Mouse (Mus musculus) hindbrain, embryonic 10.5 days (tissue): ENCODE data around the gene Bloc1s1. TPM values are rescaled to one million over a fixed set of nuclear protein-coding genes. Genes with fewer than 3 reads are reported as not detected.

Source experiments
- DNase-seq: peaks from one replicate; pipeline ENCODE4 v3.0.0-alpha.2; 2017; ENCODE audit warnings: low spot score
- H3K27ac ChIP-seq: fragments of 300-500 bp; sonication (generic); 2 replicates; pipeline ENCODE4 v1.5.1; 2016; ENCODE audit warnings: mild to moderate bottlenecking, moderate library complexity
- H3K27me3 ChIP-seq: fragments of 300-500 bp; sonication (generic); 2 replicates; pipeline ENCODE4 v1.6.1; 2016; ENCODE audit warnings: mild to moderate bottlenecking; ENCODE audit not compliant: poor library complexity, insufficient read depth, severe bottlenecking
- H3K36me3 ChIP-seq: fragments of 300-500 bp; sonication (generic); 2 replicates; pipeline ENCODE4 v1.6.1; 2016; ENCODE audit warnings: mild to moderate bottlenecking, moderate library complexity
- H3K4me1 ChIP-seq: fragments of 300-500 bp; sonication (generic); replicated peaks from 2 replicates; pipeline ENCODE4 v1.6.1; 2016; ENCODE audit warnings: mild to moderate bottlenecking
- H3K4me3 ChIP-seq: fragments of 300-500 bp; sonication (generic); 2 replicates; pipeline ENCODE4 v1.5.1; 2016; ENCODE audit warnings: mild to moderate bottlenecking, moderate library complexity
- H3K9me3 ChIP-seq: fragments of 300-500 bp; sonication (generic); 2 replicates; pipeline ENCODE4 v1.6.1; 2016; ENCODE audit warnings: mild to moderate bottlenecking, moderate library complexity
- WGBS: fragments of 180-500 bp; shearing (Covaris S2); methylation state at CpG from one replicate; pipeline ENCODE4 v1.1.7; 2016; 5-methylcytosine and 5-hydroxymethylcytosine counted together
- polyA plus RNA-seq: library from polyadenylated mRNA; unstranded; fragments of >200 nt; fragmentation: Nextera tagmentation; extraction: Ambion mirVana; gene quantifications from 2 replicates; pipeline ENCODE4 v1.2.1, GENCODE M21; 2016

Gene Bloc1s1
- polyA plus RNA-seq, 1 experiment from 2014 or later, result 285 TPM

DNA sequence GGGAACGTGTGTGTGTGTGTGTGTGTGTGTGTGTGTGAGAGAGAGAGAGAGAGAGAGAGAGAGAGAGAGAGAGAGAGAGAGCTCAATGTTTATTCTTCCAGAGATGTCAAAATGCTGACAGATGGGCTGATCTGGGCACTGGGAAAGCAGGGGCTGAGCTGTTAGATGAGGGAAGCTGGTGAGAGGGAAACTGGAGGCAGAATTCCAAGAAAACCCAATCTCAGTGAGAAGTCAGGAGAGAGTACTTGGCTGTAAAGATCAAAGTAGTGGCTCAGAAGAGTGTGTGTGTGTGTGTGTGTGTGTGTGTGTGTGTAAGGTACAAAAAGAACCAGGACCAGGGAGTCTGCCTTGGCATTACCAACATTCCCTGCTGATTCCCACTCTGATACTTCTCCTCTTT lies 26.3 kb downstream of the Bloc1s1 start:
- Histone ChIP-seq H3K36me3 (no peaks in the 10 kb centered on the region), H3K9me3 (no peaks in the 10 kb centered on the region), H3K4me3 (no peak overlapping the region), H3K27ac (no peak overlapping the region), H3K27me3 (peaks cover 43% of the 10 kb centered on the region), H3K4me1 (peaks cover 23% of the 10 kb centered on the region)
- 24% methylated on average over 1 of the region's 1 CpGs for WGBS
- DNase-seq, result no peak

DNA sequence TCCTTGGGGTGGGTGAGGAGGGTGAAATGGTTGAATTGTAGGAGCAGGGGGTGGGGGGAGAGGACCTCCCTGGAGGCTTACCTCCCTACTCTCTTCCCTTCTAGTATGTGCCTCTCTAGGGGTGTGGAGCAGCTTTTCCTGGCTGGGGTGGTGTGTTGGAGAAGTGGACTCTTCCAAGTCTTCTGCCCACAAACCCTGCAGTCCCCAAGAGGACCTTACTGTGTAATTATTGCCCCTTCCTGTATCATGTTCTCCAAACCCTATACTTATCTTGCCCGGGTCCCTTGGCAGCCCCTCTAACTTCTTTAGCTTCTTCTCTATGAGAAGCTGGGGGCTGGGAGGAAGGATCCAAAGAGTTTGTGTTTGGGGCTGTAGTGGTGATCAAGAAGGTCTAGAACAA lies 27.0 kb downstream of the Bloc1s1 start:
- H3K36me3 ChIP-seq, result no peaks in the 10 kb centered on the region
- DNase-seq, result no peak
- H3K27me3 ChIP-seq, result peaks cover 43% of the 10 kb centered on the region
- 39% methylated on average over 1 of the region's 1 CpGs for WGBS
- H3K27ac ChIP-seq, result no peak overlapping the region
- no peaks in the 10 kb centered on the region for H3K9me3 ChIP-seq
- peaks cover 28% of the 10 kb centered on the region for H3K4me1 ChIP-seq
- H3K4me3 ChIP-seq, result no peak overlapping the region

- peak overlapping the region; percentile 28 for H3K4me3 ChIP-seq
- WGBS, result 2% methylated on average over 17 of the region's 17 CpGs
These were observed 27.7 kb downstream of the Bloc1s1 start for GRCm38 (mm10) chr10:128895952-128896693.

DNA sequence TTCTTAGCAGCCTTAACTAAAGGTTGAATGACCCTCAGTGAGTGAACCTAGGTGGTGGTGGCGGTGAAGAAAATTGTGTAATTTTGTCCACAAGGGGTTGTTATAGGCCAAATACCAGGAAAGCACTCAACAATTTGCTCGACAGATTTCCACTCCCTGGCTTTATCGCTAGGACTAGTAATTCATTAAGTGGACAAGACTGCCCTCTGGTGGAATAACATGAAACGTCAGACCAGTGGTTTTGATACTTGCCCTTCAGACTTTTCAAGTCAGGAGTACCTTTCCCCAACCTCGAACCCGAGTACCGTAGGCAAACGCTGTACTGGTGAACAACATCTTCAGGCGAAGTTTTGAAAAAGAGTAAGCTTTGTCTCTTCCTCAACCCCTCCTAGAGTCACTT lies 28.4 kb downstream of the Bloc1s1 start:
- peak; percentile 76 for DNase-seq
- Histone ChIP-seq H3K4me3 (peak overlapping the region; percentile 28; the same call in 1 of the 2 replicates), H3K27me3 (peaks cover 43% of the 10 kb centered on the region), H3K4me1 (peaks cover 32% of the 10 kb centered on the region), H3K27ac (no peak overlapping the region), H3K36me3 (no peaks in the 10 kb centered on the region), H3K9me3 (no peaks in the 10 kb centered on the region)
- 0% methylated on average over 9 of the region's 9 CpGs for WGBS

More at GRCm38 (mm10) chr10:128895952-128896693, 27.7 kb downstream of the Bloc1s1 start:
- Histone ChIP-seq H3K9me3 (no peaks in the 10 kb centered on the region), H3K36me3 (no peaks in the 10 kb centered on the region), H3K4me1 (peaks cover 28% of the 10 kb centered on the region), H3K27me3 (peaks cover 43% of the 10 kb centered on the region), H3K27ac (no peak overlapping the region)
- DNase-seq, result no peak

DNA sequence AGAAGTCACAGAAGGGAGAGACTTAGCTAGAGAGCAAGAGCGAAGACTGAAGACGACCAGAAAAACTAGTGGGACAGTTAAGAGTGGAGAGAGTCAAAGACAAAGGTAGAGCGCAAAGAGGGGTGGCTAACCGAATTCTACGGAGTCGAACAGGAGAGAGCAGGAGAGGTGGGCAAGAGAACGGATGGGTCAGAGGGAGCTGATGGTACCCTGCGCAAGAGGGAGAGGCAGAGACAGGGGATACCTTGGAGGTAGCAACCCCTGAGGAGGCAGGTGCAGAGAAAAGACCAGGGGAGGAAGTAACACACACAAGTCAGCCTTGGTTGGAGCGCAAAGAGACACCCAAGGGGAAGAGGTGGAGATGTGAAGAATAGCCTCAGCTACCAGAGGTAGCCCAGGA lies 31.6 kb downstream of the Bloc1s1 start:
- Histone ChIP-seq H3K27me3 (peaks cover 38% of the 10 kb centered on the region), H3K4me3 (peak overlapping the region; percentile 87), H3K9me3 (no peaks in the 10 kb centered on the region), H3K36me3 (peaks cover 11% of the 10 kb centered on the region), H3K27ac (peak overlapping the region; percentile 92), H3K4me1 (peaks cover 61% of the 10 kb centered on the region)
- WGBS, result 2% methylated on average over 9 of the region's 9 CpGs
- peak; percentile 44 for DNase-seq

- H3K9me3 ChIP-seq, result no peaks in the 10 kb centered on the region
- under 1% methylated on average over 75 of the region's 89 CpGs for WGBS
- H3K4me3 ChIP-seq, result peak within 1 kb of the TSS; percentile 87
- peaks cover 30% of the 10 kb centered on the region for H3K27me3 ChIP-seq
- peaks cover 19% of the 10 kb centered on the region for H3K36me3 ChIP-seq
- DNase-seq, result peak; percentile 87
- H3K27ac ChIP-seq, result peak within 1 kb of the TSS; percentile 92
- peaks cover 60% of the 10 kb centered on the region for H3K4me1 ChIP-seq
These were observed 32.3 kb downstream of the Bloc1s1 start, which contains the start of gene Gdf11 for GRCm38 (mm10) chr10:128891296-128892094. Gene Gdf11, minus strand, starts transcription at chr10:128891718.

GRCm38 (mm10) chr10:128890383-128891295 lies 33.2 kb downstream of the Bloc1s1 start:
- Histone ChIP-seq H3K4me3 (peak overlapping the region; percentile 87), H3K4me1 (peaks cover 58% of the 10 kb centered on the region), H3K27ac (peak overlapping the region; percentile 92), H3K27me3 (peaks cover 22% of the 10 kb centered on the region), H3K36me3 (peaks cover 27% of the 10 kb centered on the region), H3K9me3 (no peaks in the 10 kb centered on the region)
- under 1% methylated on average over 40 of the region's 40 CpGs for WGBS
- peak; percentile 33 for DNase-seq

- H3K27ac ChIP-seq, result peak overlapping the region; percentile 92
- H3K4me1 ChIP-seq, result peaks cover 55% of the 10 kb centered on the region
- no peaks in the 10 kb centered on the region for H3K9me3 ChIP-seq
- WGBS, result 5% methylated on average over 2 of the region's 2 CpGs
- H3K27me3 ChIP-seq, result peaks cover 16% of the 10 kb centered on the region
- peak overlapping the region; percentile 87 for H3K4me3 ChIP-seq
- DNase-seq, result no peak
- H3K36me3 ChIP-seq, result peaks cover 35% of the 10 kb centered on the region
These were observed 34.0 kb downstream of the Bloc1s1 start for GRCm38 (mm10) chr10:128889846-128890245.

DNA sequence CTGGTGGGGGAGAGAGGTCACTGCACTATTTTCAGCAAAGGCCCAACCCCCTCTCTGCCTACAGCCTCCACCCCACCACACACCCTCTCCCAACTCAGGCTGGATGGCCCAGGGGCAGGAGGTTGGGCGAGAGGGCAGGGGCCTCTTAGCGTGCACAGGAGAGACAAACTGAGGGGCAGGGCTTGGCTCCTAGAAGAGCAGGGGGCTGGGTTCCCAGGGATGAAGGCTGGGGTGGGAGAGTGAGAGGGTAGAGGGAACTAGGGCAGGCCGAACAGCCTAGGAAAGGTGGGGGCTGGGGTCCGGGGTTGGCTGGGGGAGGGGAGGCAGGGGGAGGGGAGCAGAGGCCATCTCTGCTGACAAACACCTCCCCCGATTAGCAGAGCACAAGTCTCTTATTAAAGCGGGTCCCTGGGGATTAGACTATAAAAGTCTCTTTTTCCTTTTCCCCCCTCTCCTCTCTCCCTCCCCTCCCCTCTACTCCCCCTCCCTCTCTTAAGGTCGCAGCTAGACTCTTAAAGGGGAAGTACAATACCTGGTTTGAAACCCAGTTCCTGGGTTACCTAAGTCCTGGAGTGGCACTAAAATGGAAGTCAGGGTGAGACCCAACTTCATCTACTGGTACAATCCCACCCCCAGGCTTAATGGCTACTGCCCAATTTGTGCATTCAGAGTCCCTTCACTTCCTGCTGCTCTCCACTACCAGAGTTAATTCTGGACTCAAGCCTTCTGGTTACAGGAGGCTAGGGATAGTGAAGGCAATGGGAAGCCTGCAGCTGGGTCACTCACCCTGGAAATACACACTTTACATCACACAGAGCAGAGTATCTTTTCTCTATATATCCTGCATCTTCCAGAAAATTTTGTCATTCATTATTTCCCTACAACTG lies 34.7 kb downstream of the Bloc1s1 start:
- Histone ChIP-seq H3K9me3 (no peaks in the 10 kb centered on the region), H3K27ac (peak overlapping the region; percentile 92), H3K4me3 (peak overlapping the region; percentile 87), H3K4me1 (peaks cover 57% of the 10 kb centered on the region), H3K27me3 (peaks cover 10% of the 10 kb centered on the region; the same call in 1 of the 2 replicates), H3K36me3 (peaks cover 42% of the 10 kb centered on the region)
- DNase-seq, result peak; percentile 84
- 0% methylated on average over 7 of the region's 7 CpGs for WGBS

- H3K4me3 ChIP-seq, result no peak overlapping the region
- H3K9me3 ChIP-seq, result no peaks in the 10 kb centered on the region
- WGBS, result 83% methylated on average over 5 of the region's 5 CpGs
- H3K36me3 ChIP-seq, result peaks cover 88% of the 10 kb centered on the region
- no peak overlapping the region for H3K27ac ChIP-seq
- no peak for DNase-seq
- peaks cover 16% of the 10 kb centered on the region for H3K4me1 ChIP-seq
- no peaks in the 10 kb centered on the region for H3K27me3 ChIP-seq
These were observed 41.8 kb downstream of the Bloc1s1 start for GRCm38 (mm10) chr10:128882067-128882466.

- peaks cover 86% of the 10 kb centered on the region for H3K36me3 ChIP-seq
These were observed 45.0 kb downstream of the Bloc1s1 start for GRCm38 (mm10) chr10:128878811-128879210.

More at GRCm38 (mm10) chr10:128878811-128879210, 45.0 kb downstream of the Bloc1s1 start:
- whole genome bisulfite sequencing, result 89% methylated on average over 2 of the region's 2 CpGs
- Histone ChIP-seq H3K27ac (no peak overlapping the region), H3K4me1 (0 out of 2 replicates have a peak, but pooled peaks cover 2% of the 10 kb centered on the region), H3K4me3 (no peak overlapping the region), H3K27me3 (no peaks in the 10 kb centered on the region), H3K9me3 (no peaks in the 10 kb centered on the region)
- no peak for DNase-seq
